Mouse (Mus musculus) lung, embryonic 15.5 days (tissue): ENCODE measurements around the gene Id3. TPM values are rescaled to one million over a fixed set of nuclear protein-coding genes. Genes with fewer than 3 reads are reported as not detected.
A peak's percentile ranks its signal among the peaks of the same experiment; 100 is the strongest.

Experiments
- ATAC-seq: fragments of 200-750 bp; cut with Nextera tagmentation; 2 replicates; pipeline ENCODE4 v1.8.0; 2017; ENCODE audit warnings: moderate number of reproducible peaks, borderline replicate concordance; ENCODE audit not compliant: low FRiP score, low TSS enrichment; ENCODE audit errors: extremely low read depth
- H3K27ac ChIP-seq: fragments of 300-500 bp; sonication (generic); 2 replicates; pipeline ENCODE4 v1.5.1; 2015; ENCODE audit warnings: moderate library complexity, mild to moderate bottlenecking, inconsistent platforms
- H3K27me3 ChIP-seq: fragments of 300-500 bp; sonication (generic); 2 replicates; pipeline ENCODE4 v1.6.1; 2015; ENCODE audit warnings: inconsistent platforms
- H3K36me3 ChIP-seq: fragments of 300-500 bp; sonication (generic); 2 replicates; pipeline ENCODE4 v1.6.1; 2015; ENCODE audit warnings: inconsistent platforms
- H3K4me1 ChIP-seq: fragments of 300-500 bp; sonication (generic); 2 replicates; pipeline ENCODE4 v1.6.1; 2015; ENCODE audit warnings: inconsistent platforms
- H3K4me2 ChIP-seq: fragments of 300-500 bp; sonication (generic); 2 replicates; pipeline ENCODE4 v1.6.1; 2015; ENCODE audit warnings: inconsistent platforms, mild to moderate bottlenecking, moderate library complexity
- H3K4me3 ChIP-seq: fragments of 300-500 bp; sonication (generic); 2 replicates; pipeline ENCODE4 v1.5.1; 2015; ENCODE audit warnings: mild to moderate bottlenecking, inconsistent platforms
- H3K9ac ChIP-seq: fragments of 300-500 bp; sonication (generic); 2 replicates; pipeline ENCODE4 v1.6.1; 2015; ENCODE audit warnings: inconsistent platforms
- H3K9me3 ChIP-seq: fragments of 300-500 bp; sonication (generic); 2 replicates; pipeline ENCODE4 v1.6.1; 2016; ENCODE audit warnings: inconsistent platforms
- WGBS: fragments of 180-500 bp; shearing (Covaris S2); methylation state at CpG from one replicate; pipeline ENCODE4 v1.1.7; 2015; 5-methylcytosine and 5-hydroxymethylcytosine counted together
- polyA plus RNA-seq: library from polyadenylated mRNA; unstranded; fragments of >200 nt; fragmentation: Nextera tagmentation; extraction: Ambion mirVana; gene quantifications from 2 replicates; pipeline ENCODE4 v1.2.1, GENCODE M21; 2015

Gene Id3
- polyA plus RNA-seq, 1 experiment from 2014 or later = 529 TPM

- ATAC-seq = no peak
- no peaks in the 10 kb centered on the region for H3K27me3 ChIP-seq
- no peaks in the 10 kb centered on the region for H3K36me3 ChIP-seq
- 58% methylated on average over 4 of the region's 4 CpGs for WGBS
- H3K27ac ChIP-seq = no peak overlapping the region
- H3K9me3 ChIP-seq = no peaks in the 10 kb centered on the region
- H3K4me1 ChIP-seq = peaks cover 38% of the 10 kb centered on the region
- no peak overlapping the region for H3K4me3 ChIP-seq
- H3K9ac ChIP-seq = no peak overlapping the region
- no peak overlapping the region for H3K4me2 ChIP-seq
Measured at GRCm38 (mm10) chr4:136150596-136150995, 7.3 kb downstream of the Id3 start.

GRCm38 (mm10) chr4:136152821-136153220 lies 9.5 kb downstream of the Id3 start:
- ATAC-seq = no peak
- H3K27ac ChIP-seq = no peak overlapping the region
- no peak overlapping the region for H3K9ac ChIP-seq
- peaks cover 18% of the 10 kb centered on the region for H3K4me1 ChIP-seq
- H3K27me3 ChIP-seq = no peaks in the 10 kb centered on the region
- H3K9me3 ChIP-seq = no peaks in the 10 kb centered on the region
- no peak overlapping the region for H3K4me3 ChIP-seq
- WGBS = 78% methylated on average over 4 of the region's 4 CpGs
- H3K36me3 ChIP-seq = no peaks in the 10 kb centered on the region
- H3K4me2 ChIP-seq = no peak overlapping the region

- no peak overlapping the region for H3K9ac ChIP-seq
- H3K4me2 ChIP-seq = no peak overlapping the region
- peaks cover 9% of the 10 kb centered on the region; the same call in 1 of the 2 replicates for H3K4me1 ChIP-seq
- H3K36me3 ChIP-seq = no peaks in the 10 kb centered on the region
- no peaks in the 10 kb centered on the region for H3K27me3 ChIP-seq
- 59% methylated on average over 9 of the region's 9 CpGs for WGBS
- H3K9me3 ChIP-seq = no peaks in the 10 kb centered on the region
- H3K4me3 ChIP-seq = no peak overlapping the region
- no peak for ATAC-seq
- H3K27ac ChIP-seq = no peak overlapping the region
Measured at GRCm38 (mm10) chr4:136154462-136154861, 11.2 kb downstream of the Id3 start.

DNA sequence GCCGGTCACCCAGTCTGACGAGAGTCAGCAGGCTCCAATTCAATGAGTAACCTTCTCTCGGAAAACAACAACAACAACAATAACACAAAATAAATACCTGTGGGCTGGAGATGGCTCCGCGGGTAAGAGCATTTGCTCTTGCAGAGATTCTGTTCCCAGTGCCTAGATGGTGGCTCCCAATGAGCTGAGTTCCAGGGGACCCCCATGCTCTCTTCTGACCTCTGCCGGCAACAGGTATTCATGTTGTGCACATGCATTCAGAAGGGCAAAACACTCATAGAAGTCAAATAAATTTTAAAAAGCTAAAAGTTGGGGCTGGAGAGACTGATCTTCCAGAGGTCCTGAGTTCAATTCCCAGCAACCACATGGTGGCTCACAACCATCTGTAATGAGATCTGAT lies 15.2 kb downstream of the Id3 start:
- Histone ChIP-seq H3K27me3 (no peaks in the 10 kb centered on the region), H3K9me3 (no peaks in the 10 kb centered on the region), H3K27ac (no peak overlapping the region), H3K4me2 (no peak overlapping the region), H3K4me1 (no peaks in the 10 kb centered on the region), H3K9ac (no peak overlapping the region), H3K4me3 (no peak overlapping the region), H3K36me3 (no peaks in the 10 kb centered on the region)
- no peak for ATAC-seq
- WGBS = 81% methylated on average over 6 of the region's 6 CpGs

GRCm38 (mm10) chr4:136159802-136160397 lies 16.6 kb downstream of the Id3 start:
- Histone ChIP-seq H3K4me2 (no peak overlapping the region), H3K4me3 (no peak overlapping the region), H3K27ac (no peak overlapping the region), H3K36me3 (no peaks in the 10 kb centered on the region), H3K9ac (no peak overlapping the region), H3K27me3 (no peaks in the 10 kb centered on the region), H3K9me3 (no peaks in the 10 kb centered on the region), H3K4me1 (peaks cover 3% of the 10 kb centered on the region; the same call in 1 of the 2 replicates)
- ATAC-seq = peak; percentile 28; the same call in 1 of the 2 replicates
- 13% methylated on average over 5 of the region's 5 CpGs for WGBS

GRCm38 (mm10) chr4:136163448-136163847 lies 20.2 kb downstream of the Id3 start:
- no peak overlapping the region for H3K27ac ChIP-seq
- peak; percentile 65; the same call in 1 of the 2 replicates for ATAC-seq
- peaks cover 3% of the 10 kb centered on the region; the same call in 1 of the 2 replicates for H3K4me1 ChIP-seq
- H3K36me3 ChIP-seq = no peaks in the 10 kb centered on the region
- WGBS = 1% methylated on average over 11 of the region's 11 CpGs
- H3K4me3 ChIP-seq = no peak overlapping the region
- no peaks in the 10 kb centered on the region for H3K9me3 ChIP-seq
- peak overlapping the region; percentile 30; the same call in 1 of the 2 replicates for H3K4me2 ChIP-seq
- H3K27me3 ChIP-seq = no peaks in the 10 kb centered on the region
- no peak overlapping the region for H3K9ac ChIP-seq

DNA sequence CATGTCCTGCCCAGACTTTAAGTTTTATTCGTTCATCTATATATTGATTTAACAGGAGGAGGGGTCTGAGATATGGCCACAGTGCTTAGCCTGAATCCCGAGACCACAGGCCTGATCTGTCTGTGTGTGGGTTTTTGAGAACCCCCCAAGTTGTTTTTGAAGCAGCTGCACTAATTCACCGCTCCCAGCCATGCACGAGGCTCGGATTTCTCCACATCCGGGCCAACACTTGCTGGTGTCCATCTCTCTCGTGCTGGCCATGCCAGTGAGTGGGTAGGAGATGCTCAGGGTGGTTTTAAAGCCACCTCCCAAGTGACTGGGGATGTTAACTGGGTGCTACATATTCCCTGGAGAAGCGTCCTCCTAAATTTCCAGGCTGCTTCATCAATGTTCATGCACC lies 21.7 kb downstream of the Id3 start:
- Histone ChIP-seq H3K27me3 (no peaks in the 10 kb centered on the region), H3K36me3 (no peaks in the 10 kb centered on the region), H3K9me3 (no peaks in the 10 kb centered on the region), H3K4me2 (no peak overlapping the region), H3K4me1 (peaks cover 3% of the 10 kb centered on the region; the same call in 1 of the 2 replicates), H3K9ac (no peak overlapping the region), H3K4me3 (no peak overlapping the region), H3K27ac (no peak overlapping the region)
- WGBS = 75% methylated on average over 8 of the region's 8 CpGs
- ATAC-seq = no peak

DNA sequence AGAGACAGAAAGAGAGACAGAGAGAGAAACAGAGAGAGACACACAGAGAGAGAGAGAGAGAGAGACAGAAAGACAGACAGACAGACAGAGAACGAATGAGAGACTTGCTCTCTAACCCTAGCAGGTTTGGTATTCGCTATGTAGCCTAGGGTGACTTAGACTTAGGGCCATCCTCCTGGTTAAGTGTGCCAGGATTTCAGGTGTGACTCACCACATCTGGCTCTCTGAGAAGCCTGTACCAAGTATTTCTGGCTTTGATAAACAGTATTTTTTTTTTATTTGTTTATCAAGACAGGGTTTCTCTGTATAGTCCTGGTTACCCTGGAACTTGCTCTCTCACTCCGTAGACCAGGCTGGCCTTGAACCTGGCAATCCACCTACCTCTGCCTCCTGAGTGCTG lies 24.4 kb downstream of the Id3 start:
- H3K9ac ChIP-seq = no peak overlapping the region
- WGBS = 72% methylated on average over 3 of the region's 3 CpGs
- no peak overlapping the region for H3K4me3 ChIP-seq
- H3K9me3 ChIP-seq = no peaks in the 10 kb centered on the region
- no peaks in the 10 kb centered on the region for H3K36me3 ChIP-seq
- no peak for ATAC-seq
- H3K27me3 ChIP-seq = no peaks in the 10 kb centered on the region
- no peak overlapping the region for H3K4me2 ChIP-seq
- peaks cover 7% of the 10 kb centered on the region for H3K4me1 ChIP-seq
- H3K27ac ChIP-seq = no peak overlapping the region

- ATAC-seq = no peak
Measured at GRCm38 (mm10) chr4:136170401-136170800, 27.1 kb downstream of the Id3 start.

GRCm38 (mm10) chr4:136171455-136171854 lies 28.2 kb downstream of the Id3 start:
- H3K9ac ChIP-seq = peak overlapping the region; percentile 59
- H3K4me1 ChIP-seq = peaks cover 40% of the 10 kb centered on the region
- WGBS = 25% methylated on average over 12 of the region's 12 CpGs
- H3K27ac ChIP-seq = no peak overlapping the region
- no peak for ATAC-seq
- H3K4me3 ChIP-seq = peak overlapping the region; percentile 62
- no peaks in the 10 kb centered on the region for H3K9me3 ChIP-seq
- peak overlapping the region; percentile 89 for H3K4me2 ChIP-seq
- no peaks in the 10 kb centered on the region for H3K27me3 ChIP-seq
- H3K36me3 ChIP-seq = no peaks in the 10 kb centered on the region

More at GRCm38 (mm10) chr4:136170401-136170800, 27.1 kb downstream of the Id3 start:
- Histone ChIP-seq H3K36me3 (no peaks in the 10 kb centered on the region), H3K4me1 (peaks cover 31% of the 10 kb centered on the region), H3K9me3 (no peaks in the 10 kb centered on the region), H3K4me3 (no peak overlapping the region), H3K9ac (no peak overlapping the region), H3K4me2 (no peak overlapping the region), H3K27me3 (no peaks in the 10 kb centered on the region), H3K27ac (no peak overlapping the region)
- 77% methylated on average over 4 of the region's 4 CpGs for WGBS

DNA sequence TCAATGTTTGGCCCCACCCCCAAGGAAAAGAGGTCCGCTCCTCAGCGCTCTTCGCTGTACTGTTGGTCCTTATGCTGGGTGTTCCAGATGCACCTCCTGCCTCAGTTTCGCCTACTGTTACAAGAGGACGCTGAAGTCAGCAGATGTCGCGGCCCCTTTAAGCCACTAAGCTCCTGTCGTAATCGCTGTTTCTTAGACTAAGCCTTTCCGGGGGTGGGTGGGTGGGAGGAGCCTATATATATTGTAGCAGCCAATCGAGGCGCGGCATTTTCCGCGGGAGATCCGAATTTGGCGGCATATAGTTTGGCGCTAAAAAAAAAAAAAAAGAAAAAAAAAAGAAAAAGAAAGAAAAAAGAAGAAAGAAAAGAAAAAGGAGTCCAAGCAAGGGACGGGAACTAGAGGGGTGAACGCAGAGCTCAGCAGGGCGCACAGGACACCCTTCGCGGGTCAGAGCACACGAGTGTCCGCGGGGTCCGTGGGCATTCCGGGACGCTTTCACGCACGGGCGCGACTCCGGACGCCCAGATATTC lies 28.8 kb downstream of the Id3 start, which contains the start of gene E2f2:
Gene E2f2 (plus strand): TSS at position 384 of the 531 bp plus-strand sequence.
- peak within 1 kb of the TSS; percentile 62 for H3K4me3 ChIP-seq
- H3K27ac ChIP-seq = peak within 1 kb of the TSS; percentile 83
- H3K27me3 ChIP-seq = no peaks in the 10 kb centered on the region
- H3K9ac ChIP-seq = peak within 1 kb of the TSS; percentile 62
- no peaks in the 10 kb centered on the region for H3K9me3 ChIP-seq
- no peaks in the 10 kb centered on the region for H3K36me3 ChIP-seq
- 1% methylated on average over 35 of the region's 35 CpGs for WGBS
- H3K4me2 ChIP-seq = peak within 1 kb of the TSS; percentile 89
- peak; percentile 55; the same call in 1 of the 2 replicates for ATAC-seq
- H3K4me1 ChIP-seq = peaks cover 46% of the 10 kb centered on the region

DNA sequence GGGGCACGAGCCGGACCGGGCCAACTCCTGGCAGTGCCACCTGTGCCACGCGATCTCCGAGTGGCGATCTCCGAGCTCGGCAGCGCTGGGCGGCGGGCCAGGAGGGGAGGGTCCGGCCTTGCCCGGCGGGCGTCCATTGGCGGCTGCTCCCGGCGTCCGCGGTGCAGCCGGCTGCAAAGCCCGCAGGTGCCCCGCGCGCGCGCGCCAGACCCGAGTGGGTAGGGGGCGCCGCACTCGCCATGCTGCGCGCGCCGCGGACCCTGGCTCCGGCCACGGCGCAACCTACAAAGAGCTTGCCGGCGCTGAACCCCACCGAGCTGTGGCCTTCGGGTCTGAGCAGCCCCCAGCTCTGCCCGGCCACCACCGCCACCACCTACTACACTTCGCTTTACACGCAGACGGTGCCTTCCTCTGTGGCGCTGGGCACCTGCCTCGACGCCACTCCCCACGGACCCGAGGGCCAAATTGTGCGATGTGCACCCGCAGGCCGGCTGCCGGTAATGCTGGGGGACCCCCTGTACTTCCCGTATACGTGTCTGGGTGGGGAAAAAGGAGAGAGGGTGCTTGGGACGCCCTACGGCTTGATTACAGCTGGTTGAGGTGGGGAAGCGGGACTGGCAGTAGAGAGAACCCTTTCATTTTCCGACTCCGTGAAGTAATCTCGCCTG lies 29.4 kb downstream of the Id3 start:
- Histone ChIP-seq H3K4me3 (peak overlapping the region; percentile 62), H3K27ac (peak overlapping the region; percentile 83), H3K27me3 (no peaks in the 10 kb centered on the region), H3K9ac (peak overlapping the region; percentile 62), H3K36me3 (no peaks in the 10 kb centered on the region), H3K4me2 (peak overlapping the region; percentile 89), H3K4me1 (peaks cover 52% of the 10 kb centered on the region), H3K9me3 (no peaks in the 10 kb centered on the region)
- ATAC-seq = peak; percentile 35; the same call in 1 of the 2 replicates
- under 1% methylated on average over 57 of the region's 67 CpGs for WGBS
